Mouse (Mus musculus): Measurements from ENCODE around the gene Katnal1. TPM values are rescaled to one million over a fixed set of nuclear protein-coding genes. Genes with fewer than 3 reads are reported as not detected.

The Katnal1 gene
- polyA plus RNA-seq, 1 experiment from 2014 or later = 17.4 TPM

- no peaks in the 10 kb centered on the region for H3K36me3 ChIP-seq (ENCODE audit: control insufficient read depth, insufficient read depth, low read length)
- no peak overlapping the region for H3K27ac ChIP-seq (ENCODE audit: low read depth, low read length)
- no peaks in the 10 kb centered on the region for H3K9me3 ChIP-seq (replicated peaks; ENCODE audit: control insufficient read depth, low read length)
- no peak overlapping the region for H3K4me2 ChIP-seq
- H3K4me1 ChIP-seq (ENCODE audit: control insufficient read depth, insufficient read depth, low read length) = no peaks in the 10 kb centered on the region
- 68% methylated on average over 3 of the region's 3 CpGs for WGBS (ENCODE audit: insufficient replicate concordance)
- H3K9ac ChIP-seq (ENCODE audit: low read depth, low read length) = no peak overlapping the region
- no peaks in the 10 kb centered on the region for H3K27me3 ChIP-seq (ENCODE audit: control insufficient read depth, insufficient read depth, low read length)
- no peak overlapping the region for H3K4me3 ChIP-seq (ENCODE audit: low read depth, low read length)
- ATAC-seq (replicated peaks; ENCODE audit: insufficient number of reproducible peaks, low FRiP score, low TSS enrichment) = no peak
Observed at GRCm38 (mm10) chr5:148857522-148857921, 71.6 kb downstream of the Katnal1 start.

DNA sequence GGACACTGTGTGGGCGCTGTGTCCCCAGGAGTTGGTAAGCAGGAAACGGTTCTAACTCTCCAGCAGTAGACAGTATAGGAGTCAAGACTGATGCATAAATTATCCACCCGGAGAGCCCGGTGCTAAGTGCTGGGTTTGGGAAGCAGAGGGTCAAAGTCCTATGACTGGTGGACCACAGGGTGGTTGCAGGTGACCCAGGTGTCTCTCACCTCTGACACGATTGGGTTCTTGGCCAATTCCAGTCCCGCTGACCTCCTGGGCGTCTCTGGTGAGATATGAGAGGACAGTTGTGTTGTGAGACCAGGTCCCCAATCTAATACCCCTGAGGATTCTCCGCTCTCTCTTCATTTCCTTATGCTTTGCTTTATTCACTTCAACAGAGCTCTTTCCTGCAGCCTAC is 74.1 kb downstream of the Katnal1 start:
- Histone ChIP-seq H3K9ac (ENCODE audit: low read depth, low read length) (no peak overlapping the region), H3K4me2 (no peak overlapping the region), H3K4me3 (ENCODE audit: low read depth, low read length) (no peak overlapping the region), H3K9me3 (replicated peaks; ENCODE audit: control insufficient read depth, low read length) (no peaks in the 10 kb centered on the region), H3K4me1 (ENCODE audit: control insufficient read depth, insufficient read depth, low read length) (no peaks in the 10 kb centered on the region), H3K27ac (ENCODE audit: low read depth, low read length) (no peak overlapping the region), H3K27me3 (ENCODE audit: control insufficient read depth, insufficient read depth, low read length) (no peaks in the 10 kb centered on the region), H3K36me3 (ENCODE audit: control insufficient read depth, insufficient read depth, low read length) (no peaks in the 10 kb centered on the region)
- 81% methylated on average over 8 of the region's 8 CpGs for WGBS (ENCODE audit: insufficient replicate concordance)
- no peak for ATAC-seq (replicated peaks; ENCODE audit: insufficient number of reproducible peaks, low FRiP score, low TSS enrichment)

- Histone ChIP-seq H3K4me3 (ENCODE audit: low read depth, low read length) (no peak overlapping the region), H3K9me3 (replicated peaks; ENCODE audit: control insufficient read depth, low read length) (no peaks in the 10 kb centered on the region), H3K9ac (ENCODE audit: low read depth, low read length) (no peak overlapping the region), H3K27me3 (ENCODE audit: control insufficient read depth, insufficient read depth, low read length) (no peaks in the 10 kb centered on the region), H3K4me2 (no peak overlapping the region), H3K27ac (ENCODE audit: low read depth, low read length) (no peak overlapping the region), H3K4me1 (ENCODE audit: control insufficient read depth, insufficient read depth, low read length) (no peaks in the 10 kb centered on the region), H3K36me3 (ENCODE audit: control insufficient read depth, insufficient read depth, low read length) (no peaks in the 10 kb centered on the region)
- no peak for ATAC-seq (replicated peaks; ENCODE audit: insufficient number of reproducible peaks, low FRiP score, low TSS enrichment)
- 36% methylated on average over 5 of the region's 5 CpGs for WGBS (ENCODE audit: insufficient replicate concordance)
Observed at GRCm38 (mm10) chr5:148854166-148854565, 75.0 kb downstream of the Katnal1 start.

DNA sequence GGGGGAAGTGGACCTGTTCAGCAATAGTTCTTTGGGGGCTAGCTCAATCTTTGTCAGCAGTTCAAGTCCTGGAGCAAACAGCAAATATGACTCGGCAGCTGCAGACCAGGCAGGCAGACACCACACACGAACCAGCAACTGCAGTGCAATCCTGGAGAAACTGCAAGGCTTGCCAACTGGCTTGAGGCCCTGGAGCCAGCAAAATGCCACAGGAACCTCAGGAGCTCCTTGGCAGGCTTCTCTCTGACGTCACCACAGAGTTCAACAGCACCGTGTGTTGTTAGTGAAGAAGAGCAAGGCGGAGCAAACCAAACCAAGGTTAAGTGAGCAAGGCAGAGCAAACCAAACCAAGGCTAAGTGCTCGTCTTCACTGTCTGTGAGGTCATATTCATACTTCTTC is 79.6 kb downstream of the Katnal1 start:
- H3K9ac ChIP-seq (ENCODE audit: low read depth, low read length) = no peak overlapping the region
- H3K4me3 ChIP-seq (ENCODE audit: low read depth, low read length) = no peak overlapping the region
- ATAC-seq (replicated peaks; ENCODE audit: insufficient number of reproducible peaks, low FRiP score, low TSS enrichment) = no peak
- H3K36me3 ChIP-seq (ENCODE audit: control insufficient read depth, insufficient read depth, low read length) = no peaks in the 10 kb centered on the region
- no peaks in the 10 kb centered on the region for H3K4me1 ChIP-seq (ENCODE audit: control insufficient read depth, insufficient read depth, low read length)
- H3K9me3 ChIP-seq (replicated peaks; ENCODE audit: control insufficient read depth, low read length) = no peaks in the 10 kb centered on the region
- no peak overlapping the region for H3K4me2 ChIP-seq
- H3K27me3 ChIP-seq (ENCODE audit: control insufficient read depth, insufficient read depth, low read length) = no peaks in the 10 kb centered on the region
- no peak overlapping the region for H3K27ac ChIP-seq (ENCODE audit: low read depth, low read length)
- WGBS (ENCODE audit: insufficient replicate concordance) = 85% methylated on average over 6 of the region's 6 CpGs

- H3K36me3 ChIP-seq (ENCODE audit: control insufficient read depth, insufficient read depth, low read length) = no peaks in the 10 kb centered on the region
- ATAC-seq (replicated peaks; ENCODE audit: insufficient number of reproducible peaks, low FRiP score, low TSS enrichment) = no peak
- no peak overlapping the region for H3K4me2 ChIP-seq
- no peak overlapping the region for H3K27ac ChIP-seq (ENCODE audit: low read depth, low read length)
- WGBS (ENCODE audit: insufficient replicate concordance) = 92% methylated on average over 5 of the region's 5 CpGs
- no peak overlapping the region for H3K4me3 ChIP-seq (ENCODE audit: low read depth, low read length)
- no peaks in the 10 kb centered on the region for H3K27me3 ChIP-seq (ENCODE audit: control insufficient read depth, insufficient read depth, low read length)
- no peaks in the 10 kb centered on the region; the same call in 1 of the 2 replicates for H3K9me3 ChIP-seq (replicated peaks; ENCODE audit: control insufficient read depth, low read length)
- H3K9ac ChIP-seq (ENCODE audit: low read depth, low read length) = no peak overlapping the region
- H3K4me1 ChIP-seq (ENCODE audit: control insufficient read depth, insufficient read depth, low read length) = no peaks in the 10 kb centered on the region
Observed at GRCm38 (mm10) chr5:148847032-148847431, 82.1 kb downstream of the Katnal1 start.

DNA sequence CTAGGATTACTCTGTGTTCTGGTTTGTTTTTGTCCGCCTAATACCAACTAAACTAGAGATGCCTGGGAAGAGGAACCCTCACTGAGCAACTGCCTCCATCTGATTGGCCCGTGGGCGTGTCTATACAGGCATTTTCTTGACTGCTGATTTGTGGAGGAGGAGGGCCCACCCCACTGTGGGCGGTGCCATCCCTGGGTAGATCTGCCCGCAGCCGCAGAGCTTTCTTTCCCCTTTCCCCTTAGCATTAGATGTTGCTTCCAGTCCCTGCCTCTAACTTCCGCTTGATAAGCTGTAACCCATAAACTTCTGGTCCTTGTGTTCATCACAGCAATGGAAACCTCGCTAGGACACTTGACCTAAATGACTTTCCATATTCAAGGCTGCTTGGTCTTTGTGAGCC is 92.1 kb downstream of the Katnal1 start:
- ATAC-seq (replicated peaks; ENCODE audit: insufficient number of reproducible peaks, low FRiP score, low TSS enrichment) = no peak
- no peaks in the 10 kb centered on the region for H3K4me1 ChIP-seq (ENCODE audit: control insufficient read depth, insufficient read depth, low read length)
- 18% methylated on average over 8 of the region's 8 CpGs for whole genome bisulfite sequencing (ENCODE audit: insufficient replicate concordance)
- H3K9ac ChIP-seq (ENCODE audit: low read depth, low read length) = no peak overlapping the region
- H3K36me3 ChIP-seq (ENCODE audit: control insufficient read depth, insufficient read depth, low read length) = no peaks in the 10 kb centered on the region
- no peak overlapping the region for H3K27ac ChIP-seq (ENCODE audit: low read depth, low read length)
- H3K9me3 ChIP-seq (replicated peaks; ENCODE audit: control insufficient read depth, low read length) = no peaks in the 10 kb centered on the region
- no peak overlapping the region for H3K4me2 ChIP-seq
- no peak overlapping the region for H3K4me3 ChIP-seq (ENCODE audit: low read depth, low read length)
- peaks cover 7% of the 10 kb centered on the region; the same call in 1 of the 2 replicates for H3K27me3 ChIP-seq (ENCODE audit: control insufficient read depth, insufficient read depth, low read length)

DNA sequence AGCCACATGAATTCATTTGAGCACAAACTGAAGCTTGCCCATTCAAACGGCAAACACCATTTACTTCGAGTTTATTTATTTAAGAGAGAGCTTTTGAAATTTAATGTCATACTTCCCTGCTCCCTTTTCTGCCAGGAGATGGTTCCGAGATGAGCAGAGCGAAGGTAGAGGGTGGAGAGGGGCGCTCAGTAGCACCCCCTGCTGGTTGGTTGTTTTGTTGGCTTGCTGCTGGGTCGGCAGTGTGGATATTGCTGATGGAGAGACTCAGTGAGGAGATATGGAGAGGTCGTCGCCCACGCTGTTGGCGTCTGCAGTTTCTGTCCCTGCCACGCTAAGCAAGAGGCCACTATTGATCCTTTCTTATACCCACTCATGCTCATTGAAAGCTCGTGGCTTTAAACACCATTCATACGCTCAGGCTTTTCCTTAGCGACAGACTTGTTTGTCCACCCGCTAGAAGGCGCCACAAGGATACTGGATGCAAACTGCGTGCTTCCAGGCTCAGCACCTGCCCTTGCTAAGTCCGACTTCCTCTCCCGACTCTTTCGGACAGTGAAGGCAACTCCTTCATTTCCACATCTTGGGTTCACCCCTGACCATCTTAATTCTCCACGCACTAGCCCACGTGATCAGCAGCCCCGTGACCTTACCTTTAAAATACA is 97.4 kb downstream of the Katnal1 start:
- 5% methylated on average over 23 of the region's 23 CpGs for WGBS (ENCODE audit: insufficient replicate concordance)
- Histone ChIP-seq H3K9ac (ENCODE audit: low read depth, low read length) (peak overlapping the region; percentile 49; the same call in 1 of the 2 replicates), H3K36me3 (ENCODE audit: control insufficient read depth, insufficient read depth, low read length) (no peaks in the 10 kb centered on the region), H3K4me1 (ENCODE audit: control insufficient read depth, insufficient read depth, low read length) (no peaks in the 10 kb centered on the region; the same call in 1 of the 2 replicates), H3K4me3 (ENCODE audit: low read depth, low read length) (peak overlapping the region; percentile 35), H3K4me2 (peak overlapping the region; percentile 67), H3K27ac (ENCODE audit: low read depth, low read length) (no peak overlapping the region), H3K9me3 (replicated peaks; ENCODE audit: control insufficient read depth, low read length) (no peaks in the 10 kb centered on the region), H3K27me3 (ENCODE audit: control insufficient read depth, insufficient read depth, low read length) (peaks cover 7% of the 10 kb centered on the region; the same call in 1 of the 2 replicates)
- ATAC-seq (replicated peaks; ENCODE audit: insufficient number of reproducible peaks, low FRiP score, low TSS enrichment) = no peak

- H3K27ac ChIP-seq (ENCODE audit: low read depth, low read length) = no peak overlapping the region
- peak overlapping the region; percentile 49 for H3K9ac ChIP-seq (ENCODE audit: low read depth, low read length)
Observed at GRCm38 (mm10) chr5:148831141-148831547, 98.0 kb downstream of the Katnal1 start.

GRCm38 (mm10) chr5:148825732-148826131 is 103.4 kb downstream of the Katnal1 start:
- ATAC-seq (replicated peaks; ENCODE audit: insufficient number of reproducible peaks, low FRiP score, low TSS enrichment) = no peak
- Histone ChIP-seq H3K9ac (ENCODE audit: low read depth, low read length) (no peak overlapping the region), H3K9me3 (replicated peaks; ENCODE audit: control insufficient read depth, low read length) (no peaks in the 10 kb centered on the region), H3K4me2 (no peak overlapping the region), H3K4me1 (ENCODE audit: control insufficient read depth, insufficient read depth, low read length) (no peaks in the 10 kb centered on the region), H3K4me3 (ENCODE audit: low read depth, low read length) (no peak overlapping the region), H3K27me3 (ENCODE audit: control insufficient read depth, insufficient read depth, low read length) (no peaks in the 10 kb centered on the region; the same call in 1 of the 2 replicates), H3K36me3 (ENCODE audit: control insufficient read depth, insufficient read depth, low read length) (no peaks in the 10 kb centered on the region), H3K27ac (ENCODE audit: low read depth, low read length) (no peak overlapping the region)
- 80% methylated on average over 7 of the region's 7 CpGs for WGBS (ENCODE audit: insufficient replicate concordance)

More at GRCm38 (mm10) chr5:148831141-148831547, 98.0 kb downstream of the Katnal1 start:
- Histone ChIP-seq H3K4me3 (ENCODE audit: low read depth, low read length) (peak overlapping the region; percentile 35), H3K4me2 (peak overlapping the region; percentile 67), H3K27me3 (ENCODE audit: control insufficient read depth, insufficient read depth, low read length) (peaks cover 7% of the 10 kb centered on the region; the same call in 1 of the 2 replicates), H3K9me3 (replicated peaks; ENCODE audit: control insufficient read depth, low read length) (no peaks in the 10 kb centered on the region), H3K4me1 (ENCODE audit: control insufficient read depth, insufficient read depth, low read length) (no peaks in the 10 kb centered on the region; the same call in 1 of the 2 replicates), H3K36me3 (ENCODE audit: control insufficient read depth, insufficient read depth, low read length) (no peaks in the 10 kb centered on the region)
- 11% methylated on average over 9 of the region's 9 CpGs for WGBS (ENCODE audit: insufficient replicate concordance)
- ATAC-seq (replicated peaks; ENCODE audit: insufficient number of reproducible peaks, low FRiP score, low TSS enrichment) = no peak
